Mouse (Mus musculus): Measurements from ENCODE around the gene Kcnj6.

Kcnj6 gene

DNA sequence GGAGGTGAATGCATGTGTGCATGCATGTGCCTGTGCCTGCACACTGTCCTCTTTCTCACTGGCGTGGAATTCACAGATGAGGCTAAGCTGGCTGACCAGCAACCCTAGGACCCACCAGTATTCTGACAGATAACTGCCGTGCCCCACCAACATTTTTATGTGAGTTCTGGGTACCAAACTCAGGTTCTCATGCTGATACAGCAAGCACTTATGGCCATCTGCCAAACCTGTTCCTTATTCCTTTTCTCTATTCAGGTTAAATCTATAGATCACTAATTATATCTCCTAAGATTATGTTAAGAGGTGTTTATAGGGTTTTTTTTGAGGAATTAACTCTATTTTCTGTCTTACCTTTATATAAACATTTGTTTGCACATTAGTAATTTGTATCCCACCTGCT lies 29.0 kb downstream of the Kcnj6 start:
- TF ChIP-seq GATA4 (IDR thresholded peaks at IDR 0.05; ENCODE audit: insufficient replicate concordance, low read length): no peak

DNA sequence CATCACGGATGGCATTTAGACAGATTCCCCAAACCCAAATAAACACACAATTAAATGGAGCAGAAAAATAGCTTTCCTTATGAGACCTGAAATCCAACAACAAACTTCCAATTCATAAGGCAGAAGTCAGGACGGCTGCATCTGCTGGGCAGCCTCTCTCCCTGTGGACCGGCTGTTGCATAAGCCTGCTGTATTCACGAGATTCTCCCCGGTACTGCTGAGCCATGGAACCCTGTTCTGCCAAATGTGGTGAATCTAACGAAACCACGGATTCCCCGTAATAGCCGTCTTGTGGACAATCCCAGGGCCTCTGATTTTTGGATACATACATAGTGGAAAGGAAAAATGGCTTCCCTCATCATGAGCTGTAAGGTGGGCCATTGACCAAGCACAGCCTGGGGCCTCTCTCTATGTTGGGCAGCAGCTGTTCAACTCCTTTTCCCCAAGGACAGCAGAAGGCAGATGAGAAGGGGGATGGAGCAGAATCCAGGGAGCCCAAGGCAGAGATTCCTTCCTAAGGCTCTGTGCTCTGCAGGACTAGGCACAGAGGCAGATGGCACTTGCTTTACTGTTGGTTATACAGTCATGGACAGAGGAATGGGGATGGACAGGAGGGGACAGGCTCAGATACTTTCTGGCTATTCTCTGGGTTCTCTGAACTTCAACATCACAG lies 40.2 kb downstream of the Kcnj6 start:
- TF ChIP-seq GATA4 (IDR thresholded peaks at IDR 0.05; ENCODE audit: insufficient replicate concordance, low read length): no peak

DNA sequence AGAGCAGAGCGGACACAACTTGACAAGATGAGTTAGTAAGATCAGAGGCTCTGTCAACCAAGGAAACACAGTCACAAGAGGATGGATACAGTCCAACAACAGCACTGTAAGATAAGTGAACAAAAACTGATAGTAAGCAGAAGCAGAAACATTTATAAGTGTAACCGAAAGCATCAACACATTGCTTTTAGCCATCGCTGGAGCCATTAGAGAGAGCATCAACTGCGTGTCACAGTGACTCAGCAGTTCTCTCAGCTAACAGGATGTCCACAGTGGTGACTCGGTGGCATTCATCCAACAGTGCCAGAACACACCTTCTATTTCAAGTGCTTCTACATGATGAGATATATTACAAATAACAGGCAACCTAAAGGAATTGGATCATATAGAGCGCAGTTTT lies 41.1 kb downstream of the Kcnj6 start:
- no peak for TF ChIP-seq GATA4 (IDR thresholded peaks at IDR 0.05; ENCODE audit: insufficient replicate concordance, low read length)

DNA sequence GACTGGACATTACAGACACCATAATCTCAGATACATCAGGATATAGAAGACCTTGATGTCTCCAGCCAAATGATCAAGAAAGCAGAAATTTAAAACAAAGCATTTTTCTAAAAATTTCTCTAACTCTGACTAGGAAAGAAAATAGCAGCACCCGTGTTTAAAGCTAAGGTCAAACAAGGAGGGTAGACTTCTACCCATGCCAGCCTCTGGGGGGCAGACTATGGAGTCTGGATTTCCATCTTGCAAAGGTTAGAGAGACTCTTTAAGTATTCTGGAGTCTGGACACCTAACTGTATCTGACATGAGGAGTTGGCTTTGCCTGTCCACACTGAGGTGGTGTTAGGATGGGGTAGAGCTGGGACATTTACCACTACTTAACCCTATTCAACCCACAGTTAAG lies 44.2 kb downstream of the Kcnj6 start:
- TF ChIP-seq GATA4 (IDR thresholded peaks at IDR 0.05; ENCODE audit: insufficient replicate concordance, low read length): no peak

DNA sequence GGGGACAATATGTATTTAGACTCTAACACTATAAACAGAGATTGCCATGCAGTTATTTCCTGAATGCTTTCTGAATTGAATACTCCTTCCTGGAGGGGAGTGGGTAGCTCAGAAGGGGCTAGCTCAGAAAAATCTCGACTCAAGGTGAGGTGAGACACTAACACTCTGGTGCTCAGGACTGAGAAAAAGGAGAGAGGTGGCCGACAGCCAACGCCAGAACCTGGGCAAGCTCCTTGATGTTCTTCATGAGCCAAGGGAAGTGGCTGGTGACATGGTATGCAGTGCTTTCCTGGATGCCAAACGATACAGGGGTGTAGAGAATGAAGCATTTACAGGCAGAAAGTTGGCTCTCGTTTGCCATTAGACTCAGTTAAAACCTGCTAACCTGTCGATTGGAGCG lies 48.3 kb downstream of the Kcnj6 start:
- no peak for TF ChIP-seq GATA4 (IDR thresholded peaks at IDR 0.05; ENCODE audit: insufficient replicate concordance, low read length)

DNA sequence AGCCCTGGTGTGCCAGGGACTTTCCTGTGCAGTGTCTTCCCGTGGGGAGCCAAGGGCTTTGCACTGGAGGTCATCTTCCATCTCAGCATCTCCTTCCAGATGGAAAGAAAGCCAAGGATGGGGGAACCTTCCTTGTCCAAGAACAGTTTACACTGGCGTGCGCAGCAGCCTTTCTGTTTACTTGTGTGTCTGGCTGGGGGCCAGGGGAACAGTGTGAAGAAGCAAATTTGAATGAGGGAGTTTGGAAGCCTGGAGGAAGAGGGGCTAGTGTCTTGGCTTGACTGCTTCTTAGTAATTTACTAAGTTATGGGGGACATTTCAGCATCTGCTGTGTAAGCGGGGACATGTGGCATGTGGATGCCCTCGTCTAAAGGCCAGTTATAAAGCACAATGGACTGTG lies 50.7 kb downstream of the Kcnj6 start:
- no peak for TF ChIP-seq GATA4 (IDR thresholded peaks at IDR 0.05; ENCODE audit: insufficient replicate concordance, low read length)

DNA sequence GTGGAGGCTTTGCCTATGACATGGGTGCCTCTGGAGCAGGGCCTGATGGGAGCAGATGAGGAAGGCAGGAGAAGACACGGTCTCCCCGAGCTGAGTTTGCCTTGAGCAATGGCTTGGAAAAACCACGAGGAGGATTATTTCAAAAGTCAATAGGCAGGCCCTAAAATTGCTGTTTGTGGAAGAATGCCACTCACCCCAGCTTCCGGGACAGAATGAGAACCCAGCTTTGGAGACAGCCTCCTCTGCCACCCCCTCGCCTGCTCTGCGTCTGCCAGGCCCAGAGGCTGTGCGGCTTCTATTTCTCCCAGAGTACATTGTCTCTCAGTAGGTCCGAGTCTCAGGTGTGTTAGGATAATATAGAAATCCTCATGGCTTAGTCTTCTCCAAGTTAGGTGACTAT lies 64.8 kb downstream of the Kcnj6 start:
- no peak for TF ChIP-seq GATA4 (IDR thresholded peaks at IDR 0.05; ENCODE audit: insufficient replicate concordance, low read length)

DNA sequence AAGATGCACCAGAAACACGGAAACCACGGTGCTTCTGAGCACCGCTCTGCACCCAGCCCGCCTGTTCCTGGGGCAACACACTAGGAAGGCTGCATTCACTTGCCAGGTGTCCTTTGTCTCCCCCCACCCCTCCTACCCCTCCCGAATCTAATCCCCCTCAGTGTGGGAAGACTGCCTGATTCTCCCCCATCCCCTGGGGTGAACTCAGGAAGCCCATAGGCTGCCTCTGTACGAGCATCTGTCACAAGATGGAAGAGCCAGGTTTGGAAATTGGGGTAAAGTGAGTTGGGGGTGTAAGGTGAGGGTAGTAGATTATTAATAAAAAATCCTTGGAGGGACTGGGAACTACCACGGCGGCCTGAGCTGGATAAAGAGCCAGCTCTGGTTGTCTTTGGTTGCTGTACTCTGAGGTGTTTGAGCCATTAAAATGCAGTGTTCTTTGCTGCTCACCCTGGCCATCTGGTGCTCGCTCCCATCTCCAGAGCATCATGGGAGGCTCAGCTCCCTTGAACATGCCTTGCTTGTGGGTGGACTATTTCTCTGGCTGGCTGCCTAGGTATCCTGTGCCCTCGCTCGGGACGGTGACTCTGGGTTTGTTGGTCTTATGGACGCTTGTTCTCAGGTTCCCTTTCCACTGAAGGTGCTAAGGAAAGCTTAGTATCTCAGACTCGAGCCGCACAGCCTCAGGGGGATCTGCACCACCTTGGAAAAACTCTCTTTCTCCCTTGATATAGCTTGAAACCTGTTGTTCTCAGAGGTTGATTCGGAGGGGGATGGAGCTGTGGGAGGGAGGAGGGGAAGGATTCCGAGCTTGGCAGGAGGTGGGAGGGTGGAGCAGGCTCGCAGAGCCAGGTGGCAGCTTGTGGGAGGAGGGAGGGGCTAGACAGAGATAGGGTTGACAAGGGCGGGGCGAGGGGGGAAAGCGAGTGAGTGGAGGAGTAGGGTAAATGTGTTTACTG lies 65.9 kb downstream of the Kcnj6 start:
- TF ChIP-seq GATA4 (IDR thresholded peaks at IDR 0.05; ENCODE audit: insufficient replicate concordance, low read length): no peak

DNA sequence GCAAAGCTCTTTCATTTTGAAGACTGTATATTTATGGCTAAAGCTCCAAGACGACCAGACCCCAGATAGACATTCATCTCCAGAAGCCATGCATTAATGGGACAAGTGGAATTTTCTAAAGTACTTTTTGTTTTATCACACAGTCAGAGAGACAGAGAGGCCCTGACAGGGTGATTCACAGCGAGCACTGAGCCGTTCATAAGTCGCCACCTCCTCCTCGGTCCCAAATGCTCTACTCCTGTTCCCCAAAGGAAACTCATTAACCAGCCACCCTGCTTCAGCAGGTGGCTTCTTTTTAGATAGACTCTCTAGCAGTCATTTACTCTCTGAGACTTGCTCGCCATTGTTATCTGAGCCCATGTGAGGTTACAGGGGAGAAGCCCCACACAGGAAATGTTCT lies 72.1 kb downstream of the Kcnj6 start:
- no peak for TF ChIP-seq GATA4 (IDR thresholded peaks at IDR 0.05; ENCODE audit: insufficient replicate concordance, low read length)

DNA sequence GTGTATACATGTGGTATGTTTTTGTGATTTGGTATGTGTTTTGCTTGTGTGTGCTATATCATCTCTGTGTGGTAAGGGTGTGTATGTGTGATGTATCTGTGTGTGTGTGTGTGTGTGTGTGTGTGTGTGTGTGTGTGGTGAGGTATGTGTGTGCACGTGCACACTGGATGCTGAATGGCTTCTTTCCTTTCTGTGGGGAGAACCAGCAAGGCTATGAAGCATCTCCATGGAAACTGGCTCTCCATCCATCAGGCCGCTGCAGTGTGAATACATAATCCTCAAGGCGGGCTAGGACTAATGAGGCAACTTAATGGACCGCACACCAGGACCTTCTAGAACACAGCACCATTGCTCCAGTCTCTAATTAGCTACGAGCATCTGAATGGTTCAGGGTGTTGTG lies 78.3 kb downstream of the Kcnj6 start:
- no peak for TF ChIP-seq GATA4 (IDR thresholded peaks at IDR 0.05; ENCODE audit: insufficient replicate concordance, low read length)

DNA sequence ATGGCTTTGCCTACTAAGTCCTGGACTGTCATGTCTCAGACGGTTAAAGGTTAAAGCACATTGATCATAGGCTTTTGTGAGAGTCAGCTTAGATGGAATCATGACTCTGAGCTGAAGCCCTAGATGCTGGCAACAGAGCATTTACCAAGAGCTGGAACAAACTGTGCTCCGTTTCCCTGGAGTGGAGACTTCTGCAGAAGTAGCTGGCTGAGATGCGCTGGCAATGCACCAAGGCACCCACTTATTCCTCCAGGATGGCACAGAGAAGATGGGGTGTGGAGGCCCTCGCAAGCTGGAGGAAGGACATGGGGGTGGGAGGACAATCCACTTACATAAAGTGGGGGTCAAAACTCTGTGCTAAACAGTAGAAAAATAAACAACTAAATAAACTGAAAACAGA lies 91.5 kb downstream of the Kcnj6 start:
- TF ChIP-seq GATA4 (IDR thresholded peaks at IDR 0.05; ENCODE audit: insufficient replicate concordance, low read length): no peak

DNA sequence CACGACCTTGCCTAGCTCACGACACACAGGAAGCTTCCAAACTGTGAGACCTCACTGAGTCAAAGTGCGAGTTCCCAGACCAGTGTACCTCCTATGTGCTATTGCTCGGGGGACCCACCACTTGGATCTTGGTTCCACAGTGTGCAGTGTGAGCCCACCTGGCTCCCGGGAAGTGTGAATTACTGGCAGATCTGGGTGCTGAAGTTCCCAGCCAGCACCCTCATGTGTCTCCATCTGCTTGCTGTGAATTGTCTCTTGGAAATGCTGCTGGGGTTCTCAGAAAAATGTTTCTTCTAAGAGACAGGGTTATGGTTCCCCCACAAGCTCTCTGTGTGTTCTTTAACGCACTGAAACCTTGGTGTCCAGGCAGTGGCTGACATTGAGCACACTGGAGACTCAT lies 98.7 kb downstream of the Kcnj6 start:
- no peak for TF ChIP-seq GATA4 (IDR thresholded peaks at IDR 0.05; ENCODE audit: insufficient replicate concordance, low read length)

DNA sequence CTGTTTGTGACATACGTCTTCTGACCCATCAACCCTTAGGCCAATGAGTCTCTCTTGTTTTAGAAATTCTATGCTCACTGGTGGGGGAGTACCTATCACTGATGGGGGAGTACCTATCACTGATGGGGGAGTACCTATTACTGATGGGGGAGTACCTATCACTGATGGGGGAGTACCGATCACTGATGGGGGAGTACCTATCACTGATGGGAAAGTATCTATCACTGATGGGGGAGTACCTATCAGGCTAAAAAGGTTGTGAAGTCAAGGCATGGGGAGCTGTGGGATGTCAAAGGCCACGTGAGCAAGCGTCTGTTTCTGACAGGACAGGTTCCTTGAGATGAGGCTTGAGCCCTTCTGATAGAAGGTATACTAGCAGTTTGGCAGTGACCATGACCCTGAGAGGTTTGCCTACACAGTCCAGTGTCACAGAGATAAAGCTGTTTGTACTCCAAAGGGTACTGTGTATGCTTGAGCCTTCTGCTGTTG lies 105.3 kb downstream of the Kcnj6 start:
- no peak for TF ChIP-seq GATA4 (IDR thresholded peaks at IDR 0.05; ENCODE audit: insufficient replicate concordance, low read length)

DNA sequence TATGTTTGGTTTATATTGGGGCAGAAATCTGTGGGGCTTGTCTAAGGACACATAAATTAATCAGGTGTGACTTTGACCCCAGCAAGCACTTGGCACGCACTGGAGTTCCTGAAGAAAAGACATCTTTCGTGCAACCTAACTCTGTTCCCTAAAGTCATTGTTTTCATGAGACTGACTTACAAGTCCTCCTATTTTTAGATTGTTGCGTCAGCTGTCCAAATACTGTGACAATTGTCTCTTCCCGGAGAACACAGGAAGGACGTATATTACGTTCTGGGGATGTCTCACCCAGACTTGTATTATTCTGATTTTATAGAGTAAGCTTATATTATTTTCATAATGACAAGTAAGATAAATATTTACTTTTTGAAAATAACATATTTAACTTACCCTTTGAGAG lies 106.9 kb downstream of the Kcnj6 start:
- TF ChIP-seq GATA4 (IDR thresholded peaks at IDR 0.05; ENCODE audit: insufficient replicate concordance, low read length): no peak

DNA sequence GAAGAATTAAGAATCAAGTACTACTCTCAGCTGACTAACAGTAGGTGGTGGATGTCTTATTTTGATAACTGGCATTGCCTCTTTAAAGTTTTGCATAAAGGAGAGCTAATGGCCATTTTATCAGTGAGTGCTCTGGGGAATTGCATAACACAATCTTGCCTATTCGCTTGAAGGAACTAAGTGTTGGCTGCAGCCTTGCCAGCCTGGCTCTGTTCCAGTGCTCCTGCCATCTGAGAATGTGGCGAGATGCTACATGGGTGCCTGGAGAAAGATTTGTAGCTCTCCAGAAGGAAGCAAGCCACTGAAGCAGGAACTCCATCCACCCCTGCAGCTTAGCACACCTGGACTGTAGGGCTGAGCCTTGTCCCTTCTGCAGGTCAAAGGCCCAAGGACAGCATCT lies 107.4 kb downstream of the Kcnj6 start:
- TF ChIP-seq GATA4 (IDR thresholded peaks at IDR 0.05; ENCODE audit: insufficient replicate concordance, low read length): no peak

DNA sequence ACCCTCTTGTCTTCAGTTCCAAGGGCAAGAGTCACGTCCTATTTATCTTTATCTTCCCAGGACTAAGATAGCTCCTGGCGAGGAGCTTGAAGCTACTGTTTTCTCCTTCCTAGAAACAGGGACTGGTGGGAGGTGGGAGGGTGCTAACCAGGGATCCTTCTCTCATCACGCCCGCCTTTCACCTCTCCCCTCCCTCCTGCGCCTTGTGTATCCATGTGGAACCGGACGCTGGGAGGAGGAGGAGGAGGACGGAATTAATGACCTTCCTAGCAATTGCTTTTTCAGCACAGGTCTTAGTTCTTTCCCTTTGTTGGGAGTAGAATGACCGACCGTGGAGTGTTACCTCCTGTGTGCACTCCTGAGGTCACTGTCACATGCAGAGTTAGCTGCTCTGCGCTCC lies 108.9 kb downstream of the Kcnj6 start:
- TF ChIP-seq GATA4 (IDR thresholded peaks at IDR 0.05; ENCODE audit: insufficient replicate concordance, low read length): no peak

Data from liver, adult (tissue).